Mouse (Mus musculus) left cerebral cortex, postnatal 25 days (tissue): ENCODE results near the gene Foxn3. TPM values are rescaled to one million over a fixed set of nuclear protein-coding genes. Genes with fewer than 3 reads are reported as not detected.

Source experiments
- DNase-seq, 2 experiments: peaks; one replicate each; pipeline ENCODE4 v3.0.0; 2022; ENCODE audit warnings: low spot score in 2 of 2, mixed read lengths in 1 of 2
- intact Hi-C: fragments of 180-260 bp; cut with DNase I; formaldehyde crosslinking; loops from one replicate; pipeline ENCODE4 v1.15.1; 2025
- total RNA-seq, 2 experiments: library from RNA; stranded (reverse); gene quantifications; 2 replicates each; pipeline ENCODE4 v1.2.3; 2021

The Foxn3 gene
- total RNA-seq: 10 to 100 TPM; 49.3 to 52.8 TPM

GRCm38 (mm10) chr12:99563219-99564059 lies at the start of gene Foxn3:
TSS of gene Foxn3 (minus strand) at chr12:99563582.
- peak; percentile 67 to 82 for DNase-seq
- intact Hi-C loops: loop anchor here (1.0 to 5.0 kb wide), 3 partner anchors 64 to 274 kb away; no protein-coding TSS in a partner anchor

GRCm38 (mm10) chr12:99612181-99612871 lies 48.9 kb upstream of the Foxn3 start:
- no peak for DNase-seq
- intact Hi-C loops: no loop called here

- intact Hi-C loops: no loop called here
- no peak for DNase-seq
These were observed 47.5 kb upstream of the Foxn3 start for GRCm38 (mm10) chr12:99610868-99611267.

- DNase-seq: no peak
- intact Hi-C loops: no loop called here
These were observed 46.9 kb upstream of the Foxn3 start for GRCm38 (mm10) chr12:99610069-99610815.

DNA sequence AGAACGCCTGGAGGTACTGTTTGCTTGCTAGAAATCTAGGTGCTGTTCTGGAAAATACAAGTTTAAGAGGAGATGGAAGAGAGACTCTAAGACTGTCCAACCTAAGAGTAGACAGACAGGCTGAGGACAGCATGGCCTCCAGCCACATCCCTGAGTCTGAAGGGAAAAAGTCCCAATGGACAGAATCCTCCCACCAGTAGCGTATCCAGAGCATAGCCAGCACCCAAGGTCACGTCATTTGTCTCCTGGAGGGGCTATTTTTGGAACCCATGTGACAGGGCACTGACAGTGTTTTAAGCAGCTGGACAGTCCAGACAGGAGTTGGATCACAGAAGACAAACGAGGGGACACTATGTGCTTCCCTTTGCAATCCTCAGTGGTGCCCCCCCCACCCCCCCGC lies 46.3 kb upstream of the Foxn3 start:
- DNase-seq: no peak
- intact Hi-C loops: no loop called here

GRCm38 (mm10) chr12:99608279-99608955 lies 45.0 kb upstream of the Foxn3 start:
- intact Hi-C loops: no loop called here
- peak; percentile 42 to 87 for DNase-seq

GRCm38 (mm10) chr12:99603381-99603780 lies 40.0 kb upstream of the Foxn3 start:
- no peak for DNase-seq
- intact Hi-C loops: no loop called here

- DNase-seq: no peak
- intact Hi-C loops: no loop called here
These were observed 38.5 kb upstream of the Foxn3 start for GRCm38 (mm10) chr12:99601841-99602240.

- no peak for DNase-seq
- intact Hi-C loops: no loop called here
These were observed 38.0 kb upstream of the Foxn3 start for GRCm38 (mm10) chr12:99601392-99601791.

- intact Hi-C loops: no loop called here
- DNase-seq: no peak
These were observed 36.2 kb upstream of the Foxn3 start for GRCm38 (mm10) chr12:99599606-99600005.

DNA sequence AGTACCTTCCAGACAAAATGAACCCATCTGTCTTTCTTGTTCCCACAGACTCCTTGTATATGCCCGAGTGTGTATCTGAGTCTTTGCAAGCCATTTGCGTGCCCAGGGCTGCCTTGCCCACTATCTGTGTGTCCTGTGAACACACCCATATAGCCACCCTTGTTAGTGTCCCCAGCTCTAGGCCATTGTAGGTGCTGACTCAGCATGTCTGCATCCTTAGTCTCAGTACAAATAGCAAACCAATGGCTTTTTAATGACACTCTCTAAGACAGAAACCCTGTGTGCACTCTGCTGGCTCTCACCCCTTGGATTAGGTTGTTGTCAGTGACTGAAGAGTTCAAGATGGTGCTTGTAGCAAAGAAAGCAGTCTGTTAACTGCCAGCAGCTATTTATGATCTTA lies 33.0 kb upstream of the Foxn3 start:
- intact Hi-C loops: no loop called here
- DNase-seq: no peak

- peak in 1 of 2 experiments; percentile 33 for DNase-seq
- intact Hi-C loops: no loop called here
These were observed 24.0 kb upstream of the Foxn3 start for GRCm38 (mm10) chr12:99587338-99587737.

DNA sequence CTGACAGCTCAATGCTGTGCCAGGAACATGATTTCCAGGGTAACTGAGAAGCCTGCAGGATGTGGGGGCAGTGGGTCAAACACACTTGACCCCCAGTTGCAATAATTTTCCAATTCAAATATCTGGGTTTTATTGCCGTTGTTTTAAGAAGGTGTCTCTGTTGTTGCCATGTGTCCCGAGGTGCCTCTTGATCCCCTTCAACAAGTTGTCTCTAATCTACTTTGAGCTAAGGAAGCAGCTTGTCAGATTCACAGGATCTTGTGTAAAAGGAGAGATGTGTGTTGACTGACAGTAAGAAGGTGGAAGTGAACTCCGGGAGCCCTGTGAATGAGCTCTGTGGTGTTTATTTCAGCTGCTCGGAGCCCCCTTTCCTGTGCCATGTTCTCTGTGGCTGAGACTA lies 16.6 kb upstream of the Foxn3 start:
- intact Hi-C loops: no loop called here
- DNase-seq: no peak

DNA sequence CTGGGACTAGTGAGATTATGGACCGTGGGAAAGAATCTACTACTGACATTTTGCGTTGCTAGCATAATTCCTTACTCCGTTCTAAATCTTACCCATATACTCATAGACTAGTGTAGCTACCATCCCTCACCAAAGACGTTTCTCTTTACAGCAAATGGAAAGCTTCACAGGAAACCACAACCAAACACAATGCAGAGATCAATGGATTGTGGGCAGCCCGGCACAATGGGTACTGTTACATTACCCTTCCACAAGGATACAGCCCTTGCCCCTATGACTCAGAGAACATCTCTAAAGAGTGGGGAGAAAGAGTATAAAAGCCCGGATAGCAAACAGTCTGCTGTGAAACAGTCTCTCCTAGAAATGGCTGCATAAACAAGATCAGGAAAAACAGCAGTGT lies 13.3 kb upstream of the Foxn3 start:
- no peak for DNase-seq
- intact Hi-C loops: no loop called here

GRCm38 (mm10) chr12:99574299-99574698 lies 10.9 kb upstream of the Foxn3 start:
- intact Hi-C loops: no loop called here
- DNase-seq: no peak

DNA sequence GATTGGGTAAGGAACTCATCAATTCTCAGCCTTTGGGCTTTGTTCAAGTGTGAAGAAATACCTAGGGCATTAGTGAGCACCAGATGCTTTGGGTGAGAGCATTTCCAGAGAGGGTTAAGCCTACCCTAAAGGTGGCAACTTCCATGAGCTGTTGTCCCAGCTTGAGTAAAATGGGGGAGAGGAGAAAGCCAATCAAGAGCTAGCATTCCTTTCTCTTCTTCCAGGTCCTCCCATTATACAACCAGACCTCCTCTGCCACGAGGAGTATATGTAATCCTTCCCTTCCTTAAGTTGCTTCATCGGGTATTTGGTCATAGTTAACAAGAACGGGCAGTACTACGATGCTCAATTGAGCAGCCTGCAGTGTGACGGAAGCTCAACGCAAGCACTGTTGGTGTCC lies 9.7 kb upstream of the Foxn3 start:
- DNase-seq: no peak
- intact Hi-C loops: no loop called here

- no peak for DNase-seq
- intact Hi-C loops: no loop called here
These were observed 8.6 kb upstream of the Foxn3 start for GRCm38 (mm10) chr12:99571999-99572398.

- intact Hi-C loops: no loop called here
- DNase-seq: peak; percentile 69
These were observed 7.0 kb upstream of the Foxn3 start for GRCm38 (mm10) chr12:99570197-99570956.

GRCm38 (mm10) chr12:99565606-99566005 lies 2.2 kb upstream of the Foxn3 start:
- intact Hi-C loops: loop anchor here (5.0 kb wide), 1 partner anchor 157 kb away; no protein-coding TSS in a partner anchor
- DNase-seq: no peak
